Mouse (Mus musculus): Measurements from ENCODE around the gene Olfr653.

GRCm38 (mm10) chr7:104601679-104602078, 24.6 kb downstream of the Olfr653 start, which contains the start of gene Olfr655:
- TF ChIP-seq POLR2A (IDR thresholded peaks at IDR 0.05; ENCODE audit: borderline replicate concordance, control insufficient read depth, low read depth, low read length) (no peak), CTCF (IDR thresholded peaks at IDR 0.05; ENCODE audit: control insufficient read depth, insufficient read depth, low read length) (no peak)

All from bone marrow, adult 2 months (tissue).